9 mouse cellular contexts compared by ENCODE assay signal in the genomic region with DNA sequence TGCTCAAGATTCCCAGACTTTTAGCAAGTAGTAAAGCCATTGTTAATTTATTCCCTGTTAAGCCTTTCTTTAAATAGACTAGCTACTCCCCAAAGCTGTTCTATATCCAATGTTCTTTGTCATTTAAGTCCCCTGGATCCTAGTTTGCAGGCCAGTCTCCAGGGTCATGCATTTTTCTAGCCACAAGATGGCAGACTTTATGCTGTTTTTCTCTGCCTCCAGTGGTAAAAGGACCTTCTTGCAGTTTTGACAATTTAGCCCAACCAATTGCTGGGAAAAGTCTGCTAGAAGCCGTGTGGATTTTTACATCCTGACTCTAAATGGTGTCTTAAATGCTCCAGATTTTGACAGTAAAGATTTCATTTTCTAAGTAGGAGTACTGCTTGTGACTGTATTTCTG.
A peak's percentile ranks its signal among the peaks of the same experiment; 100 is the strongest.
DNase-seq lines count a peak whose midpoint lies in the region; ATAC-seq lines count a peak whose summit lies in the region.
"Had no signal": no experiment of that assay in that cellular context is flagged by ENCODE, and none has a peak within 500 bp of the region (broad histone marks: within the 10 kb centered on the region; RNA-seq: fewer than 3 reads in every experiment).

No protein-coding gene starts in this region.

- no peak overlapping the region for H3K4me2 ChIP-seq in liver, embryonic 11.5 days
- H3K4me2 ChIP-seq in kidney, embryonic 14.5 days (replicated peaks; ENCODE audit: low read depth, low read length): no peak overlapping the region
- H3K4me2 ChIP-seq in neural tube, embryonic 15.5 days: no peak overlapping the region

- no peaks in the 10 kb centered on the region for H3K9me3 ChIP-seq in liver, embryonic 11.5 days (ENCODE audit: control insufficient read depth, low read length)
- no peaks in the 10 kb centered on the region for H3K9me3 ChIP-seq in kidney, embryonic 14.5 days (ENCODE audit: control insufficient read depth, low read length)
- no peaks in the 10 kb centered on the region for H3K9me3 ChIP-seq in limb, embryonic 10.5 days (replicated peaks)
- no peaks in the 10 kb centered on the region for H3K9me3 ChIP-seq in neural tube, embryonic 15.5 days (replicated peaks)
- H3K9me3 ChIP-seq: megakaryocyte, embryonic 14.5 days had no signal

- no peaks in the 10 kb centered on the region for H3K4me1 ChIP-seq in liver, embryonic 11.5 days (replicated peaks; ENCODE audit: control insufficient read depth, insufficient read depth, low read length)
- H3K4me1 ChIP-seq in kidney, embryonic 14.5 days (ENCODE audit: control insufficient read depth, insufficient read depth, low read length): 0 out of 2 replicates have a peak, but pooled peaks cover 5% of the 10 kb centered on the region
- H3K4me1 ChIP-seq in limb, embryonic 10.5 days: peaks cover 11% of the 10 kb centered on the region
- H3K4me1 ChIP-seq in neural tube, embryonic 15.5 days: peaks cover 9% of the 10 kb centered on the region
- H3K4me1 ChIP-seq: megakaryocyte, embryonic 14.5 days had no signal

- ATAC-seq in liver, embryonic 11.5 days (replicated peaks; ENCODE audit: low FRiP score): no peak
- ATAC-seq in kidney, embryonic 14.5 days (ENCODE audit: low FRiP score, low TSS enrichment): peak; percentile 86
- ATAC-seq in neural tube, embryonic 15.5 days (ENCODE audit: low FRiP score): peak; percentile 87
- no peak for ATAC-seq in megakaryocyte, adult 5-6 weeks (ENCODE audit: poor library complexity, severe bottlenecking)

- no peak overlapping the region for H3K4me3 ChIP-seq in liver, embryonic 11.5 days (ENCODE audit: low read depth, low read length)
- no peak overlapping the region for H3K4me3 ChIP-seq in kidney, embryonic 14.5 days (ENCODE audit: low read length)
- H3K4me3 ChIP-seq in limb, embryonic 10.5 days: no peak overlapping the region
- no peak overlapping the region for H3K4me3 ChIP-seq in neural tube, embryonic 15.5 days (replicated peaks)
- H3K4me3 ChIP-seq: megakaryocyte, embryonic 14.5 days had no signal

- no peak overlapping the region for H3K9ac ChIP-seq in liver, embryonic 11.5 days (ENCODE audit: low read depth, low read length)
- H3K9ac ChIP-seq in kidney, embryonic 14.5 days (ENCODE audit: low read depth, low read length): no peak overlapping the region
- no peak overlapping the region for H3K9ac ChIP-seq in neural tube, embryonic 15.5 days (replicated peaks)

- WGBS in liver, embryonic 11.5 days: 20% methylated on average over 1 of the region's 1 CpGs
- 2% methylated on average over 1 of the region's 1 CpGs for WGBS in kidney, embryonic 14.5 days
- WGBS in limb, embryonic 10.5 days: 10% methylated on average over 1 of the region's 1 CpGs
- WGBS in neural tube, embryonic 15.5 days: 3% methylated on average over 1 of the region's 1 CpGs

- no peaks in the 10 kb centered on the region for H3K27me3 ChIP-seq in liver, embryonic 11.5 days (replicated peaks; ENCODE audit: control insufficient read depth, insufficient read depth, low read length)
- no peaks in the 10 kb centered on the region for H3K27me3 ChIP-seq in kidney, embryonic 14.5 days (ENCODE audit: control insufficient read depth, insufficient read depth, low read length)
- no peaks in the 10 kb centered on the region for H3K27me3 ChIP-seq in limb, embryonic 10.5 days (ENCODE audit: low read depth, poor library complexity, severe bottlenecking)
- H3K27me3 ChIP-seq in neural tube, embryonic 15.5 days (replicated peaks): no peaks in the 10 kb centered on the region
- H3K27me3 ChIP-seq: megakaryocyte, embryonic 14.5 days had no signal

- H3K27ac ChIP-seq in liver, embryonic 11.5 days (ENCODE audit: low read depth, low read length): no peak overlapping the region
- no peak overlapping the region for H3K27ac ChIP-seq in kidney, embryonic 14.5 days (ENCODE audit: low read depth, low read length)
- no peak overlapping the region for H3K27ac ChIP-seq in limb, embryonic 10.5 days
- no peak overlapping the region for H3K27ac ChIP-seq in neural tube, embryonic 15.5 days (replicated peaks)

- intact Hi-C loops in gastrocnemius, postnatal 14 days (cut with DNase I; ENCODE audit: low total_unique reads): no loop called here

- peak; percentile 5 for DNase-seq in liver
- no peak for DNase-seq in liver, embryonic 11.5 days (ENCODE audit: low spot score)
- peak; percentile 23 to 49 for DNase-seq in cerebellum, postnatal 25 days
- DNase-seq in gastrocnemius, postnatal 14 days: peak; percentile 11
- DNase-seq in limb, embryonic 10.5 days (ENCODE audit: low spot score): peak; percentile 50

- H3K36me3 ChIP-seq in liver, embryonic 11.5 days (ENCODE audit: control insufficient read depth, insufficient read depth, low read length): no peaks in the 10 kb centered on the region
- no peaks in the 10 kb centered on the region for H3K36me3 ChIP-seq in kidney, embryonic 14.5 days (ENCODE audit: control insufficient read depth, insufficient read depth, low read length)
- H3K36me3 ChIP-seq in limb, embryonic 10.5 days: no peaks in the 10 kb centered on the region
- H3K36me3 ChIP-seq in neural tube, embryonic 15.5 days: no peaks in the 10 kb centered on the region

Comparison
In these comparisons a context has a peak if more than half of its experiments do, and no peak if none do; other contexts are left out.
1. ATAC-seq: peak in kidney, embryonic 14.5 days (single experiment) and neural tube, embryonic 15.5 days (single experiment); none in liver, embryonic 11.5 days (single experiment) and megakaryocyte, adult 5-6 weeks (single experiment).